Mouse (Mus musculus): ENCODE data around the gene Trpv1. TPM values are rescaled to one million over a fixed set of nuclear protein-coding genes. Genes with fewer than 3 reads are reported as not detected.

Gene Trpv1
- polyA plus RNA-seq, 1 experiment from 2014 or later, result 11.5 TPM

DNA sequence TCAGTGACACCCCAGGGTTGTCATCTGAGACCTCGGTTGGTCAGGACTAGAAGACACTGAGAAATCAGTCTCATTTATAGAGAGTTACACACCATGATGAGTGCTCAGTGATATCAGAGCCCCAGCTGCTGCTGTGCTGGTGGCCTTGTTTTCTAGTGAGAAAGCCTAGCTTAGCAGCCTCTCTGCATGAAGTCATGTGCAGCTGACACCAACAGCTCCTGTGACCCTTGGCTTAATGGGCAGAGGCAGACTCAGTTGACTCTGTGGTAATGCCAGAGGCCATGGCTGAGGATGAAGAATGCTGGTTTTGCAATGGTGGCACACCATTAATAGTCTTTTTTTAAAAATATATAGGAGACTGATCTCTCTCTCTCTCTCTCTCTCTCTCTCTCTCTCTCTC, 55.5 kb downstream of the Trpv1 start:
- Histone ChIP-seq H3K4me3 (no peak overlapping the region), H3K4me2 (no peak overlapping the region), H3K9ac (no peak overlapping the region), H3K9me3 (no peaks in the 10 kb centered on the region), H3K27me3 (no peaks in the 10 kb centered on the region), H3K27ac (replicated peaks) (no peak overlapping the region), H3K4me1 (replicated peaks) (no peaks in the 10 kb centered on the region), H3K36me3 (no peaks in the 10 kb centered on the region)
- no peak for ATAC-seq (ENCODE audit: low read depth)
- 88% methylated on average over 1 of the region's 1 CpGs for WGBS

DNA sequence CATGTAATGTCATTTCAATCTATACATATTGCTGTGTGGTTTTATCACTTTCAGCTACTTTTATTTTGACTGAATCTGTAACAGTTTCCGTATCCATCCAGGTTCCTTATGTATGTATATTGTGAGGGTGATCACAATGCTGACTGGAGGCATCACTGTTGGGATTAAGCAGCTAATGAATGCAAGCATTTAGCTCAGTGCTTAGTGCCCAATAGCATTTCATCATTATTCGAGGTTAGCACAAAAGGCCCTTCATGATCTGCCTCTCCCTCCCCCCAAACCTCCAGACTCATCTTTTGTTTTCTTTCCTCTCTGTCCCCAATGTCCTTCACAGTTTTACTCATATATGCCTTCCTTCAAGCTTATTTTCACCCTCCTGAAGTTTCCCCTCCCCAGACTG, 69.0 kb downstream of the Trpv1 start:
- Histone ChIP-seq H3K4me3 (no peak overlapping the region), H3K9ac (no peak overlapping the region), H3K9me3 (no peaks in the 10 kb centered on the region), H3K27me3 (no peaks in the 10 kb centered on the region), H3K36me3 (no peaks in the 10 kb centered on the region), H3K4me2 (no peak overlapping the region), H3K4me1 (replicated peaks) (no peaks in the 10 kb centered on the region), H3K27ac (replicated peaks) (no peak overlapping the region)
- WGBS, result 48% methylated on average over 2 of the region's 2 CpGs
- no peak for ATAC-seq (ENCODE audit: low read depth)

Other genes with a start within 250 kb of the Trpv1 start
- gene P2rx1, start 235.2 kb upstream of the Trpv1 start, polyA plus RNA-seq (2015; fragmentation: Nextera tagmentation; extraction: Ambion mirVana), result 0.38 and 0.96 TPM in 2 replicates
- gene Camkk1, start 215.3 kb upstream of the Trpv1 start, polyA plus RNA-seq (2015; fragmentation: Nextera tagmentation; extraction: Ambion mirVana), result 18.7 and 20.9 TPM in 2 replicates
- 11.6 and 14.1 TPM in 2 replicates for gene Ncbp3, start 186.5 kb upstream of the Trpv1 start, polyA plus RNA-seq (2015; fragmentation: Nextera tagmentation; extraction: Ambion mirVana)
- 0.14 and 0.17 TPM in 2 replicates for gene Itgae, start 143.7 kb upstream of the Trpv1 start, polyA plus RNA-seq (2015; fragmentation: Nextera tagmentation; extraction: Ambion mirVana)
- 2.9 and 4.8 TPM in 2 replicates for gene Haspin, start 96.0 kb upstream of the Trpv1 start, polyA plus RNA-seq (2015; fragmentation: Nextera tagmentation; extraction: Ambion mirVana)
- 0.45 and 0.63 TPM in 2 replicates for gene P2rx5, start 73.9 kb upstream of the Trpv1 start, polyA plus RNA-seq (2015; fragmentation: Nextera tagmentation; extraction: Ambion mirVana)
- 130 and 132 TPM in 2 replicates for gene Emc6, start 57.3 kb upstream of the Trpv1 start, polyA plus RNA-seq (2015; fragmentation: Nextera tagmentation; extraction: Ambion mirVana)
- gene Tax1bp3, start 57.2 kb upstream of the Trpv1 start, polyA plus RNA-seq (2015; fragmentation: Nextera tagmentation; extraction: Ambion mirVana), result 190 and 197 TPM in 2 replicates
- 21.2 and 23.1 TPM in 2 replicates for gene Ctns, start 35.2 kb upstream of the Trpv1 start, polyA plus RNA-seq (2015; fragmentation: Nextera tagmentation; extraction: Ambion mirVana)
- gene Shpk, start 34.8 kb upstream of the Trpv1 start, polyA plus RNA-seq (2015; fragmentation: Nextera tagmentation; extraction: Ambion mirVana), result 2.4 and 3.5 TPM in 2 replicates
- 0.17 and 0.20 TPM in 2 replicates for gene Trpv3, start 33.1 kb downstream of the Trpv1 start, polyA plus RNA-seq (2015; fragmentation: Nextera tagmentation; extraction: Ambion mirVana)
- 1.1 and 3.2 TPM in 2 replicates for gene Aspa, start 95.3 kb downstream of the Trpv1 start, polyA plus RNA-seq (2015; fragmentation: Nextera tagmentation; extraction: Ambion mirVana)
- not detected in 2 replicates for gene Gm49340, start 95.4 kb downstream of the Trpv1 start, polyA plus RNA-seq (2015; fragmentation: Nextera tagmentation; extraction: Ambion mirVana)
- 0.25 TPM in 1 of 2 replicates, not detected in the other for gene Spata22, start 95.4 kb downstream of the Trpv1 start, polyA plus RNA-seq (2015; fragmentation: Nextera tagmentation; extraction: Ambion mirVana)
- not detected in 2 replicates for gene Olfr20, start 116.5 kb downstream of the Trpv1 start, polyA plus RNA-seq (2015; fragmentation: Nextera tagmentation; extraction: Ambion mirVana)
- gene Olfr376, start 137.0 kb downstream of the Trpv1 start, polyA plus RNA-seq (2015; fragmentation: Nextera tagmentation; extraction: Ambion mirVana), result not detected in 2 replicates
- not detected in 2 replicates for gene Olfr1, start 165.3 kb downstream of the Trpv1 start, polyA plus RNA-seq (2015; fragmentation: Nextera tagmentation; extraction: Ambion mirVana)
- not detected in 2 replicates for gene Olfr378, start 194.2 kb downstream of the Trpv1 start, polyA plus RNA-seq (2015; fragmentation: Nextera tagmentation; extraction: Ambion mirVana)
- not detected in 2 replicates for gene Olfr380, start 223.2 kb downstream of the Trpv1 start, polyA plus RNA-seq (2015; fragmentation: Nextera tagmentation; extraction: Ambion mirVana)